Mouse (Mus musculus) erythroblast, embryonic 14.5 days (primary cell): ENCODE measurements around the gene Trib3. TPM values are rescaled to one million over a fixed set of nuclear protein-coding genes. Genes with fewer than 3 reads are reported as not detected.

Experiments used
- H3K27me3 ChIP-seq: 2 replicates; pipeline ENCODE4 v1.6.1; 2012; ENCODE audit warnings: inconsistent platforms; ENCODE audit not compliant: control insufficient read depth
- H3K36me3 ChIP-seq: 2 replicates; pipeline ENCODE4 v1.6.1; 2012; ENCODE audit warnings: mild to moderate bottlenecking, inconsistent platforms; ENCODE audit not compliant: control insufficient read depth
- H3K4me1 ChIP-seq: 2 replicates; pipeline ENCODE4 v1.6.1; 2012; ENCODE audit warnings: inconsistent platforms; ENCODE audit not compliant: control insufficient read depth
- H3K4me3 ChIP-seq: replicated peaks from 2 replicates; pipeline ENCODE3; 2012; ENCODE audit warnings: moderate library complexity, mild to moderate bottlenecking, inconsistent platforms
- H3K9me3 ChIP-seq: 2 replicates; pipeline ENCODE4 v1.6.1; 2012; ENCODE audit warnings: low read length, inconsistent platforms, mixed read lengths; ENCODE audit not compliant: control insufficient read depth
- GATA1 ChIP-seq: IDR thresholded peaks from 2 replicates; pipeline ENCODE4 v1.6.1; 2012; ENCODE audit warnings: low read length, inconsistent platforms, mixed read lengths
- TAL1 ChIP-seq: IDR thresholded peaks from 3 replicates; pipeline ENCODE4 v1.6.1; 2012; ENCODE audit warnings: low read length, inconsistent platforms, mixed read lengths
- polyA plus RNA-seq: library from polyadenylated mRNA; stranded (reverse); fragments of >175 nt; gene quantifications from 2 replicates; pipeline ENCODE4 v1.2.3, GENCODE M21; 2012

Gene Trib3
- 1.3 TPM in 2 replicates for polyA plus RNA-seq

GRCm38 (mm10) chr2:152343329-152344213 lies at the start of gene Trib3:
Gene Trib3, minus strand, starts transcription at chr2:152344032.
- H3K4me1 ChIP-seq, result peaks cover 57% of the 10 kb centered on the region
- no peaks in the 10 kb centered on the region for H3K9me3 ChIP-seq
- TF ChIP-seq TAL1, result no peak
- no peak for TF ChIP-seq GATA1
- no peaks in the 10 kb centered on the region for H3K36me3 ChIP-seq
- H3K4me3 ChIP-seq, result peak within 1 kb of the TSS; percentile 71
- H3K27me3 ChIP-seq, result peaks cover 19% of the 10 kb centered on the region

- TF ChIP-seq GATA1 (no peak), TAL1 (no peak)
- H3K4me1 ChIP-seq, result peaks cover 52% of the 10 kb centered on the region
Observed at GRCm38 (mm10) chr2:152393225-152394017, 49.6 kb upstream of the Trib3 start.

GRCm38 (mm10) chr2:152392786-152393185 lies 49.0 kb upstream of the Trib3 start:
- H3K9me3 ChIP-seq, result no peaks in the 10 kb centered on the region
- TF ChIP-seq TAL1, result no peak
- no peak for TF ChIP-seq GATA1
- H3K36me3 ChIP-seq, result no peaks in the 10 kb centered on the region
- 0 out of 2 replicates have a peak, but pooled peaks cover 3% of the 10 kb centered on the region for H3K27me3 ChIP-seq
- no peak overlapping the region for H3K4me3 ChIP-seq
- H3K4me1 ChIP-seq, result peaks cover 45% of the 10 kb centered on the region

More at GRCm38 (mm10) chr2:152393225-152394017, 49.6 kb upstream of the Trib3 start:
- Histone ChIP-seq H3K9me3 (no peaks in the 10 kb centered on the region), H3K36me3 (no peaks in the 10 kb centered on the region), H3K27me3 (no peaks in the 10 kb centered on the region), H3K4me3 (no peak overlapping the region)

DNA sequence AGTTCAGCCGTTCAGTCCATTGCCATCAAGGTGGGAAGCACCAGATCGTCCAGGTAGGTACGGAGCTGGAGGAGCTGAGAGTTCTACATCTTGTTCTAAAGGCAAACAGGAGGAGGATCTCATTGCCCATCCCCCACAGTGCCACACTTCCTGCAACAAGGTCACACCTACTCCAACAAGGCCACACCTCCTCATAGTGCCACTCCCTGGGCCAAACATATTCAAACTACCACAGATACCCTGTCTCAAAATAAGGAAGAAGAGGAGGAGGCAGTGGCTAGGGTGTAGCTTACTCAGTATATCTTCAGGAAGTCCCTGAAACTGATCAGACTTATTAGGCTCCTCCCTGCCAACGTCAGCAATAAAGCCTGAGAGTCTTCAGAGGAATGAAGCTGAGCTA lies 40.4 kb upstream of the Trib3 start:
- Histone ChIP-seq H3K4me1 (peaks cover 4% of the 10 kb centered on the region), H3K27me3 (peaks cover 6% of the 10 kb centered on the region; the same call in 1 of the 2 replicates), H3K9me3 (peaks cover 6% of the 10 kb centered on the region; the same call in 1 of the 2 replicates), H3K4me3 (no peak overlapping the region), H3K36me3 (no peaks in the 10 kb centered on the region)
- TF ChIP-seq TAL1 (no peak), GATA1 (no peak)

- TF ChIP-seq TAL1, result no peak
- TF ChIP-seq GATA1, result no peak
- peaks cover 11% of the 10 kb centered on the region for H3K4me1 ChIP-seq
- H3K4me3 ChIP-seq, result no peak within 1 kb of the TSS
- no peaks in the 10 kb centered on the region for H3K9me3 ChIP-seq
- no peaks in the 10 kb centered on the region for H3K36me3 ChIP-seq
- peaks cover 53% of the 10 kb centered on the region for H3K27me3 ChIP-seq
Observed at GRCm38 (mm10) chr2:152376345-152376741, 32.5 kb upstream of the Trib3 start, which contains the start of gene Nrsn2. Gene Nrsn2, minus strand, starts transcription at chr2:152376638.

DNA sequence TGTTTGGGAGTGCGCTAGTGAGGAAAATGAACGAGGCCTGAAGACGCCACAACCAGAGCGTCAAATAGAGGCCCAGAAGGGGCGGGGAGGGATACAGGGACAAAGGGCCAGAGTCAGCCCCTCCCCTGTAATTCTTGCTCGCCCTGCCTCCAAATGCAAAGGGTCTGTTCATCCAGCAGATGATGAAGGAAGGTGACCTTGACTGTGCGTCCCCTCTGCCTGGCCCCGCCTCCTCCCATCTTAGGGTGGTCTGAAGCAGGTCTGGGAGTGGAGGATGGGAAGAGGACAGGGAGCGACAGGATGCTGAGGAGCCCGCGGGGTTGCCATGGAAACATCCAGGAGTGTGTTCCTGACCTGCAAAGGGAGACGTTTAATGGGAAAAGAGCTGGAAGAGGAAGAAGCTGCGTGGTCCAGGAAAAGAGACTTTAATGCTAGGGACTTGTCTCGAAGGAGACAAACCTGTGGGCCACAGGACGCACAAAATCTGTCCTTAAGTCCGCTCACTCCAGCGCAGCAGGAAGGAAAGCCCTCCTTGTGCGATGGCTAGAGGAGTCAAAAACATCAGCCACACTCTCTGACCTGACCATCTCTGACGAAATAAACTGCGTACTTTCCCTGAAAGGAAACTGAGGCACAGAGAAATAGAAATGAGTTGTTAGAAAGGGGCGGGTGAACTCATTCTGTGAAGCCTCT lies 32.0 kb upstream of the Trib3 start:
- no peaks in the 10 kb centered on the region for H3K36me3 ChIP-seq
- H3K4me3 ChIP-seq, result no peak overlapping the region
- no peaks in the 10 kb centered on the region for H3K9me3 ChIP-seq
- H3K4me1 ChIP-seq, result peaks cover 11% of the 10 kb centered on the region
- TF ChIP-seq GATA1, result no peak
- no peak for TF ChIP-seq TAL1
- H3K27me3 ChIP-seq, result peaks cover 53% of the 10 kb centered on the region

- Histone ChIP-seq H3K4me1 (peaks cover 13% of the 10 kb centered on the region), H3K36me3 (no peaks in the 10 kb centered on the region), H3K4me3 (no peak overlapping the region), H3K9me3 (no peaks in the 10 kb centered on the region), H3K27me3 (peaks cover 62% of the 10 kb centered on the region)
- TF ChIP-seq TAL1 (no peak), GATA1 (no peak)
Observed at GRCm38 (mm10) chr2:152373547-152373946, 29.7 kb upstream of the Trib3 start.

DNA sequence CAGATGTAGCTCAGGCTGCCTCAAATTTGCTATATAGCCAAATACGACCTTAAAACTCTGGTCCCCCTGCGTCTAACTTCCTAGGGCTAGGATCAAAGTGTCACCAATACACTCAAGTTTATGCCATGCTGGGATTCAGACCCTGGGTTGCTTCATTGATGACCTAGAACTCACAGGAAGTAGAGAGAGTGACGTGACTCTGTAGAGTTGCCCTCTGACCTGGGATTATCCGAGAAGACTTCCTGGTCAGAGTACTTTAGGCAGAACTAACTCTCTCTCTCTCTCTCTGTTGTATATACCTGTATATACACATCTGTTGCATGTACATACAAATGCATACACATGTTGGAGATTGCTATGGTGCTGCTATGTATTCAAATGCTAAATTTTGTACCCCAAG lies 28.8 kb upstream of the Trib3 start:
- Histone ChIP-seq H3K4me3 (no peak overlapping the region), H3K27me3 (peaks cover 56% of the 10 kb centered on the region), H3K4me1 (peaks cover 13% of the 10 kb centered on the region), H3K36me3 (no peaks in the 10 kb centered on the region), H3K9me3 (no peaks in the 10 kb centered on the region)
- TF ChIP-seq TAL1 (no peak), GATA1 (no peak)

GRCm38 (mm10) chr2:152372104-152372503 lies 28.3 kb upstream of the Trib3 start:
- Histone ChIP-seq H3K4me1 (peaks cover 13% of the 10 kb centered on the region), H3K4me3 (no peak overlapping the region), H3K9me3 (no peaks in the 10 kb centered on the region), H3K27me3 (peaks cover 51% of the 10 kb centered on the region), H3K36me3 (no peaks in the 10 kb centered on the region)
- TF ChIP-seq GATA1 (no peak), TAL1 (no peak)
